Mouse (Mus musculus) CH12.LX (cell line): ENCODE results near the gene Nadk2. TPM values are rescaled to one million over a fixed set of nuclear protein-coding genes. Genes with fewer than 3 reads are reported as not detected.
A peak's percentile ranks its signal among the peaks of the same experiment; 100 is the strongest.

Source experiments
- DNase-seq: peaks from one replicate; pipeline ENCODE4 v3.0.0-alpha.2; 2013; ENCODE audit errors: extremely low read depth
- H3K27ac ChIP-seq: 2 replicates; pipeline ENCODE4 v1.5.1; 2012; ENCODE audit warnings: low read depth, mild to moderate bottlenecking, control low read depth, moderate library complexity; ENCODE audit not compliant: insufficient read depth
- H3K27me3 ChIP-seq: replicated peaks from 2 replicates; pipeline ENCODE3; 2012; ENCODE audit warnings: inconsistent platforms
- H3K36me3 ChIP-seq, 2 experiments: replicated peaks in 1 of 2; 2 replicates each; pipeline versions ENCODE3 to v1.6.1; 2012; ENCODE audit warnings: inconsistent platforms in 1 of 2, low read length in 1 of 2, mild to moderate bottlenecking in 1 of 2, mixed read lengths in 1 of 2, moderate library complexity in 1 of 2; ENCODE audit not compliant: control insufficient read depth in 1 of 2, insufficient read depth in 1 of 2
- H3K4me1 ChIP-seq, 2 experiments: 2 replicates each; pipeline ENCODE4 v1.6.1; 2012; ENCODE audit warnings: inconsistent platforms in 1 of 2, moderate library complexity in 1 of 2; ENCODE audit not compliant: insufficient read depth in 2 of 2, control insufficient read depth in 1 of 2
- H3K4me2 ChIP-seq: 2 replicates; pipeline ENCODE4 v1.6.1; 2012; ENCODE audit warnings: low read depth, mild to moderate bottlenecking, control low read depth; ENCODE audit not compliant: poor library complexity, insufficient read depth, severe bottlenecking
- H3K4me3 ChIP-seq, 3 experiments: fragments of 150-350 bp in 1 of 3; sonication (generic) in 1 of 3; replicated peaks in 1 of 3; 2 replicates each; pipeline versions ENCODE3 to v1.5.1; 2011 to 2012; ENCODE audit warnings: low read depth in 2 of 3, low read length in 2 of 3, mild to moderate bottlenecking in 2 of 3, moderate library complexity in 2 of 3, control low read depth in 1 of 3, improper control_type of control experiment in 1 of 3, inconsistent platforms in 1 of 3, mixed read lengths in 1 of 3; ENCODE audit not compliant: poor library complexity in 1 of 3
- H3K79me2 ChIP-seq: replicated peaks from 2 replicates; pipeline ENCODE4 v1.6.1; 2012; ENCODE audit warnings: mild to moderate bottlenecking, moderate library complexity; ENCODE audit not compliant: control insufficient read depth, poor library complexity, insufficient read depth, severe bottlenecking; ENCODE audit errors: extremely low read depth
- H3K9ac ChIP-seq: 2 replicates; pipeline ENCODE4 v1.6.1; 2012; ENCODE audit warnings: low read depth, mild to moderate bottlenecking, control low read depth, moderate library complexity; ENCODE audit not compliant: insufficient read depth
- H3K9me3 ChIP-seq: replicated peaks from 2 replicates; pipeline ENCODE3; 2012; ENCODE audit warnings: low read length, inconsistent platforms, mixed read lengths
- BHLHE40 ChIP-seq: IDR thresholded peaks from 2 replicates; pipeline ENCODE4 v1.6.1; 2011; ENCODE audit warnings: mild to moderate bottlenecking, low read depth, low read length, improper control_type of control experiment
- CHD1 ChIP-seq: IDR thresholded peaks from 2 replicates; pipeline ENCODE4 v1.6.1; 2012; ENCODE audit warnings: low read depth, low read length, improper control_type of control experiment, inconsistent platforms
- CHD2 ChIP-seq: IDR thresholded peaks from 2 replicates; pipeline ENCODE4 v1.6.1; 2011; ENCODE audit warnings: low read length, improper control_type of control experiment
- CTCF ChIP-seq, 2 experiments: IDR thresholded peaks in 1 of 2; conservative IDR thresholded peaks in 1 of 2; 2 replicates each; pipeline ENCODE4 v1.5.1; 2011 to 2012; ENCODE audit warnings: low read depth in 2 of 2, low read length in 2 of 2, improper control_type of control experiment in 1 of 2, inconsistent platforms in 1 of 2, mild to moderate bottlenecking in 1 of 2, moderate library complexity in 1 of 2
- E2F4 ChIP-seq: IDR thresholded peaks from 2 replicates; pipeline ENCODE4 v1.6.1; 2011; ENCODE audit warnings: low read depth, low read length, improper control_type of control experiment; ENCODE audit not compliant: insufficient replicate concordance
- EP300 ChIP-seq: IDR thresholded peaks from 2 replicates; pipeline ENCODE4 v1.6.1; 2011; ENCODE audit warnings: low read length, improper control_type of control experiment
- GABPA ChIP-seq: IDR thresholded peaks from 2 replicates; pipeline ENCODE4 v1.6.1; 2012; ENCODE audit warnings: low read depth, low read length, improper control_type of control experiment, inconsistent platforms; ENCODE audit not compliant: insufficient replicate concordance
- HCFC1 ChIP-seq: IDR thresholded peaks from 2 replicates; pipeline ENCODE4 v1.6.1; 2012; ENCODE audit warnings: low read depth, mild to moderate bottlenecking, inconsistent platforms, low read length, improper control_type of control experiment
- IRF4 ChIP-seq: IDR thresholded peaks from 2 replicates; pipeline ENCODE4 v1.6.1; 2014; ENCODE audit warnings: low read depth, mild to moderate bottlenecking, inconsistent platforms, low read length, improper control_type of control experiment
- JUND ChIP-seq: conservative IDR thresholded peaks from 2 replicates; pipeline ENCODE4 v1.6.1; 2011; ENCODE audit warnings: low read depth, low read length, improper control_type of control experiment
- KAT2A ChIP-seq: IDR thresholded peaks from 2 replicates; pipeline ENCODE4 v1.6.1; 2012; ENCODE audit warnings: low read length, improper control_type of control experiment, inconsistent platforms; ENCODE audit not compliant: insufficient replicate concordance
- MAX ChIP-seq: IDR thresholded peaks from 2 replicates; pipeline ENCODE4 v1.6.1; 2011; ENCODE audit warnings: low read length, improper control_type of control experiment
- MXI1 ChIP-seq: IDR thresholded peaks from 2 replicates; pipeline ENCODE4 v1.6.1; 2011; ENCODE audit warnings: mild to moderate bottlenecking, low read depth, low read length, improper control_type of control experiment
- NRF1 ChIP-seq: IDR thresholded peaks from 2 replicates; pipeline ENCODE4 v1.6.1; 2014; ENCODE audit warnings: low read depth, mild to moderate bottlenecking, inconsistent platforms, low read length, improper control_type of control experiment, moderate library complexity
- PAX5 ChIP-seq: IDR thresholded peaks from 2 replicates; pipeline ENCODE4 v1.6.1; 2012; ENCODE audit warnings: low read length, inconsistent platforms, mixed read lengths
- RAD21 ChIP-seq: IDR thresholded peaks from 2 replicates; pipeline ENCODE4 v1.6.1; 2011; ENCODE audit warnings: low read depth, mild to moderate bottlenecking, low read length, improper control_type of control experiment, moderate library complexity
- SIN3A ChIP-seq: IDR thresholded peaks from 2 replicates; pipeline ENCODE4 v1.6.1; 2012; ENCODE audit warnings: low read length, improper control_type of control experiment, inconsistent platforms
- SMC3 ChIP-seq: IDR thresholded peaks from 2 replicates; pipeline ENCODE4 v1.6.1; 2011; ENCODE audit warnings: low read depth, low read length, improper control_type of control experiment
- TBP ChIP-seq: conservative IDR thresholded peaks from 2 replicates; pipeline ENCODE4 v1.6.1; 2011; ENCODE audit warnings: low read depth, low read length, improper control_type of control experiment
- UBTF ChIP-seq: IDR thresholded peaks from 2 replicates; pipeline ENCODE4 v1.6.1; 2012; ENCODE audit warnings: low read depth, mild to moderate bottlenecking, inconsistent platforms, low read length, improper control_type of control experiment, moderate library complexity
- USF1 ChIP-seq: IDR thresholded peaks from 2 replicates; pipeline ENCODE4 v1.6.1; 2014; ENCODE audit warnings: low read depth, mild to moderate bottlenecking, inconsistent platforms, low read length, improper control_type of control experiment
- ZMIZ1 ChIP-seq: IDR thresholded peaks from 2 replicates; pipeline ENCODE4 v1.6.1; 2012; ENCODE audit warnings: low read depth, mild to moderate bottlenecking, inconsistent platforms, low read length, improper control_type of control experiment
- ZNF384 ChIP-seq: IDR thresholded peaks from 2 replicates; pipeline ENCODE4 v1.6.1; 2012; ENCODE audit warnings: low read depth, low read length, improper control_type of control experiment, inconsistent platforms
- dilution Hi-C: fragments of 300-500 bp; cut with MboI; formaldehyde crosslinking; loops from 2 replicates; pipeline ENCODE4 v1.14.3; 2020; ENCODE audit warnings: low sequenced_read_pairs; ENCODE audit not compliant: extremely low pct_unique_long_range_greater_than_20kb, extremely low pct_ligation_motif_present
- in situ Hi-C: fragments of 300-500 bp; cut with MboI; formaldehyde crosslinking; loops from 3 replicates; pipeline ENCODE4 v1.14.3; 2019; ENCODE audit warnings: low sequenced_read_pairs, low pct_ligation_motif_present, low pct_unique_long_range_greater_than_20kb, mixed read lengths
- polyA plus RNA-seq: library from polyadenylated mRNA; unstranded; fragments of >175 nt; gene quantifications from 2 replicates; pipeline ENCODE4 v1.2.1, GENCODE M21; 2012; ENCODE audit warnings: low read depth; ENCODE audit not compliant: insufficient read length
- total RNA-seq, 2 experiments: library from RNA; depleted of rRNA; stranded (reverse); fragments of 300-350 nt in 1 of 2; fragments of >200 nt in 1 of 2; gene quantifications; 2 replicates each; pipeline ENCODE4 v1.2.3; 2012 to 2014

Nadk2 gene
- total and polyA plus RNA-seq, 3 experiments: 22.6 to 35.1 (median 30.1) TPM

DNA sequence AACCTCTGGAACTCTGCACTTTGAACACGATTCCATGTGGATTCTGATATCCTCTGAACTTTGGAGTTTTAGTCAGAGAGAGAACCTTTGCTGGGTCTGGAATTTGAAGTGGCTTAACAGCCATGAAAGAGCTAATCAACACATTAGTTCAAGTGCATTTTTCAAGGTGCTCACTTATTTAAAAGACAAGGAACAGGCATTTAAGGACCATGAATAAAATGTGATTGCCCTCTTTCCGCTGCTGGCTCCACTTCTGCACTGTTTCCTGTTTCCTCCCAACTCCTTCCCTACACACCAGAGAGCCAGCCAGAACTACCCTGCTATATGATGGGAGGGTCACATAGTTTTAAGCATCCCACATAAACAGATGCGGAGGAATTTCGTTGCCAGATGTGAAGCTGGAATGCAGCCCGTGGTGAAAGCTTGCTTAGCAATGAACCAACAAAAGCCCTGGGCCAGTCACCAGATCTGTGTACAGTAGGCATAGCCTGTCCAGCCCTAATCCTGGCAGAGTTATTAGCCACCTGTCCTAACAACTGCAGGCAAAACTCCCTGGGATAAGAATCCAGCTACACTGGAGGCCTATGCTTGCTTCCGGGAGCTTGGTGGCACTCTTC, 63.9 kb downstream of the Nadk2 start:
- no peak for DNase-seq
- Histone ChIP-seq H3K9ac (no peak overlapping the region), H3K27ac (no peak overlapping the region), H3K4me2 (no peak overlapping the region), H3K9me3 (no peaks in the 10 kb centered on the region), H3K36me3 (peaks cover 26 to 69% of the 10 kb centered on the region in 2 experiments), H3K27me3 (no peaks in the 10 kb centered on the region), H3K4me1 (peaks cover 4 to 48% of the 10 kb centered on the region in 2 experiments), H3K79me2 (peaks cover 29% of the 10 kb centered on the region), H3K4me3 (no peak overlapping the region)
- dilution Hi-C loops: no loop called here
- TF ChIP-seq CHD2 (no peak), UBTF (no peak), E2F4 (no peak), PAX5 (no peak), NRF1 (no peak), KAT2A (no peak), IRF4 (no peak), GABPA (no peak), SMC3 (no peak), RAD21 (no peak), CHD1 (no peak), CTCF (conservative IDR thresholded peaks at IDR 0.05 in 1 of 2, IDR thresholded peaks at IDR 0.05 in 1 of 2; ENCODE audit: low read depth in 2 of 2, low read length in 2 of 2) (no peak), TBP (no peak), USF1 (no peak), ZMIZ1 (no peak), JUND (no peak), EP300 (no peak), HCFC1 (no peak), MAX (no peak), SIN3A (no peak)
- in situ Hi-C loops: loop anchor here (10.0 kb wide), 1 partner anchor 50 kb away; no protein-coding TSS in a partner anchor

GRCm38 (mm10) chr15:9139447-9139846, 68.4 kb downstream of the Nadk2 start:
- no peaks in the 10 kb centered on the region for H3K27me3 ChIP-seq
- no peak overlapping the region for H3K27ac ChIP-seq
- DNase-seq: no peak
- H3K79me2 ChIP-seq: peaks cover 15% of the 10 kb centered on the region
- in situ Hi-C loops (loop anchor here (10.0 kb wide), 1 partner anchor 45 kb away; no protein-coding TSS in a partner anchor), dilution Hi-C loops (no loop called here)
- H3K4me2 ChIP-seq: peak overlapping the region; percentile 85
- H3K4me1 ChIP-seq: peaks cover 7 to 32% of the 10 kb centered on the region in 2 experiments
- TF ChIP-seq BHLHE40: 0 out of 2 replicates have a peak, but pooled peaks have one; percentile 15
- TF ChIP-seq MXI1: 0 out of 2 replicates have a peak, but pooled peaks have one; percentile 23
- TF ChIP-seq ZNF384: no peak
- peak; percentile 20; the same call in 1 of the 2 replicates for TF ChIP-seq MAX
- peak overlapping the region; percentile 92 to 99 (median 95) for H3K4me3 ChIP-seq
- peak overlapping the region; percentile 90 for H3K9ac ChIP-seq
- H3K9me3 ChIP-seq: no peaks in the 10 kb centered on the region
- H3K36me3 ChIP-seq: peaks cover 12 to 35% of the 10 kb centered on the region in 2 experiments
